Mouse (Mus musculus) neural tube, postnatal 0 days (tissue): ENCODE results near the gene Ifi214. TPM values are rescaled to one million over a fixed set of nuclear protein-coding genes. Genes with fewer than 3 reads are reported as not detected.

Experiments
- microRNA-seq: library from miRNA; unstranded; fragments of <30 nt; microRNA quantifications from one replicate; pipeline ENCODE4, GENCODE M21; 2016
- polyA plus RNA-seq: library from polyadenylated mRNA; unstranded; fragments of >200 nt; fragmentation: Nextera tagmentation; extraction: Ambion mirVana; gene quantifications from 2 replicates; pipeline ENCODE4 v1.2.1, GENCODE M21; 2015

Gene Ifi214
- not detected in 2 replicates for polyA plus RNA-seq

GRCm38 (mm10) chr1:173535791-173536190, at the start of gene Ifi214:
TSS of gene Ifi214 (minus strand) at chr1:173535957.

GRCm38 (mm10) chr1:173490812-173491480, 44.8 kb downstream of the Ifi214 start, which contains the start of gene Ifi206:
TSS of gene Ifi206 (minus strand) at chr1:173491041.

Small RNA genes lying within 50 kb of the gene (microRNA-seq; reads per million reads assigned to microRNA genes)
- gene Gm44481 = not detected

Other genes with a start within 250 kb of the Ifi214 start
- 25.0 and 29.3 TPM in 2 replicates for gene Ackr1, start 202.2 kb downstream of the Ifi214 start, polyA plus RNA-seq
- 1.4 and 2.2 TPM in 2 replicates for gene Aim2, start 185.1 kb downstream of the Ifi214 start, polyA plus RNA-seq
- 61.7 and 66.2 TPM in 2 replicates for gene Cadm3, start 168.3 kb downstream of the Ifi214 start, polyA plus RNA-seq
- 0.15 TPM in 1 of 2 replicates, not detected in the other for gene Ifi206, start 44.9 kb downstream of the Ifi214 start, polyA plus RNA-seq
- gene Ifi213, start 63.3 kb upstream of the Ifi214 start, polyA plus RNA-seq = 0.24 TPM in 1 of 2 replicates, not detected in the other
- 0.12 and 0.27 TPM in 2 replicates for gene Ifi209, start 95.0 kb upstream of the Ifi214 start, polyA plus RNA-seq
- not detected in 2 replicates for gene Ifi208, start 137.7 kb upstream of the Ifi214 start, polyA plus RNA-seq
- gene Ifi207, start 205.8 kb upstream of the Ifi214 start, polyA plus RNA-seq = 0.41 and 0.61 TPM in 2 replicates
- gene Ifi204, start 231.0 kb upstream of the Ifi214 start, polyA plus RNA-seq = 1.4 and 1.5 TPM in 2 replicates